Mouse (Mus musculus): ENCODE data around the gene Egr4. TPM values are rescaled to one million over a fixed set of nuclear protein-coding genes. Genes with fewer than 3 reads are reported as not detected.
A peak's percentile ranks its signal among the peaks of the same experiment; 100 is the strongest.

Egr4 gene
- polyA plus RNA-seq, 1 experiment: 47.9 TPM

DNA sequence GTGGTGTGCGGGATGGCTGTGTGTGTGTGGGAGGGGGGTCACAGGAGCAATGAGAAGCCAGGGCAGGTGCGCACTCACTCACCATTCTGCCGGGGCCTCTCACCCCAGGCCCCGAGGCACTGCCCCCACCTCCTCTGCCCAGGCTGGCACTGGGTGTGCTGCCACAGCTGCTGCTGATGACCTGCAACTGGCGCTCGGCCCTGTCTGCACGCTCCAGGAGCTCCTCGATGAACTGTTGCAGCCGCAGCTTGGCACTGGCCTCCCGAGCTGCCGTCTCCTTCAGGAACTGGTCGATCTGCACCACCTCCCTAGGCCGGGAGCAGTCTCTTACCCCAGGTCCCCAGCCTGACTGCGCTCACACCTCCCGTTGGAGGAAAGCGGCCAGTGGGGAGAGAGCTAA is 32.7 kb downstream of the Egr4 start:
- no peak overlapping the region for H3K27ac ChIP-seq (ENCODE audit: insufficient read depth, low read length)
- no peak overlapping the region for H3K4me3 ChIP-seq (ENCODE audit: insufficient read depth, low read length)
- TF ChIP-seq POLR2A (IDR thresholded peaks at IDR 0.05; ENCODE audit: extremely low read depth, insufficient read depth, low read length) (no peak), CTCF (IDR thresholded peaks at IDR 0.05; ENCODE audit: extremely low read depth, insufficient read depth, low read length) (no peak)
- H3K4me1 ChIP-seq (ENCODE audit: control insufficient read depth, insufficient read depth, low read length): peaks cover 7% of the 10 kb centered on the region

- TF ChIP-seq POLR2A (IDR thresholded peaks at IDR 0.05; ENCODE audit: extremely low read depth, insufficient read depth, low read length) (no peak), CTCF (IDR thresholded peaks at IDR 0.05; ENCODE audit: extremely low read depth, insufficient read depth, low read length) (no peak)
- peaks cover 7% of the 10 kb centered on the region for H3K4me1 ChIP-seq (ENCODE audit: control insufficient read depth, insufficient read depth, low read length)
- no peak overlapping the region for H3K27ac ChIP-seq (ENCODE audit: insufficient read depth, low read length)
- no peak overlapping the region for H3K4me3 ChIP-seq (ENCODE audit: insufficient read depth, low read length)
Observed at GRCm38 (mm10) chr6:85479979-85480378, 33.4 kb downstream of the Egr4 start.

GRCm38 (mm10) chr6:85478416-85478815 is 35.0 kb downstream of the Egr4 start:
- no peak overlapping the region for H3K4me3 ChIP-seq (ENCODE audit: insufficient read depth, low read length)
- H3K27ac ChIP-seq (ENCODE audit: insufficient read depth, low read length): no peak overlapping the region
- TF ChIP-seq CTCF (IDR thresholded peaks at IDR 0.05; ENCODE audit: extremely low read depth, insufficient read depth, low read length): no peak
- TF ChIP-seq POLR2A (IDR thresholded peaks at IDR 0.05; ENCODE audit: extremely low read depth, insufficient read depth, low read length): no peak
- peaks cover 9% of the 10 kb centered on the region for H3K4me1 ChIP-seq (ENCODE audit: control insufficient read depth, insufficient read depth, low read length)

GRCm38 (mm10) chr6:85477366-85477917 is 35.9 kb downstream of the Egr4 start:
- Histone ChIP-seq H3K27ac (ENCODE audit: insufficient read depth, low read length) (no peak overlapping the region), H3K4me3 (ENCODE audit: insufficient read depth, low read length) (no peak overlapping the region), H3K4me1 (ENCODE audit: control insufficient read depth, insufficient read depth, low read length) (peaks cover 6% of the 10 kb centered on the region; the same call in 1 of the 2 replicates)
- TF ChIP-seq POLR2A (IDR thresholded peaks at IDR 0.05; ENCODE audit: extremely low read depth, insufficient read depth, low read length) (no peak), CTCF (IDR thresholded peaks at IDR 0.05; ENCODE audit: extremely low read depth, insufficient read depth, low read length) (peak; percentile 51)

GRCm38 (mm10) chr6:85475581-85475980 is 37.8 kb downstream of the Egr4 start:
- H3K4me3 ChIP-seq (ENCODE audit: insufficient read depth, low read length): no peak overlapping the region
- H3K4me1 ChIP-seq (ENCODE audit: control insufficient read depth, insufficient read depth, low read length): peaks cover 2% of the 10 kb centered on the region; the same call in 1 of the 2 replicates
- no peak for TF ChIP-seq POLR2A (IDR thresholded peaks at IDR 0.05; ENCODE audit: extremely low read depth, insufficient read depth, low read length)
- no peak for TF ChIP-seq CTCF (IDR thresholded peaks at IDR 0.05; ENCODE audit: extremely low read depth, insufficient read depth, low read length)
- H3K27ac ChIP-seq (ENCODE audit: insufficient read depth, low read length): no peak overlapping the region

GRCm38 (mm10) chr6:85472542-85472941 is 40.8 kb downstream of the Egr4 start:
- Histone ChIP-seq H3K4me1 (ENCODE audit: control insufficient read depth, insufficient read depth, low read length) (peaks cover 2% of the 10 kb centered on the region; the same call in 1 of the 2 replicates), H3K27ac (ENCODE audit: insufficient read depth, low read length) (no peak overlapping the region), H3K4me3 (ENCODE audit: insufficient read depth, low read length) (no peak overlapping the region)
- TF ChIP-seq CTCF (IDR thresholded peaks at IDR 0.05; ENCODE audit: extremely low read depth, insufficient read depth, low read length): no peak
- no peak for TF ChIP-seq POLR2A (IDR thresholded peaks at IDR 0.05; ENCODE audit: extremely low read depth, insufficient read depth, low read length)

GRCm38 (mm10) chr6:85471962-85472361 is 41.4 kb downstream of the Egr4 start:
- H3K27ac ChIP-seq (ENCODE audit: insufficient read depth, low read length): no peak overlapping the region

GRCm38 (mm10) chr6:85469660-85470430 is 43.5 kb downstream of the Egr4 start:
- no peak for TF ChIP-seq CTCF (IDR thresholded peaks at IDR 0.05; ENCODE audit: extremely low read depth, insufficient read depth, low read length)
- TF ChIP-seq POLR2A (IDR thresholded peaks at IDR 0.05; ENCODE audit: extremely low read depth, insufficient read depth, low read length): no peak
- Histone ChIP-seq H3K27ac (ENCODE audit: insufficient read depth, low read length) (no peak overlapping the region), H3K4me3 (ENCODE audit: insufficient read depth, low read length) (no peak overlapping the region), H3K4me1 (ENCODE audit: control insufficient read depth, insufficient read depth, low read length) (peaks cover 2% of the 10 kb centered on the region; the same call in 1 of the 2 replicates)

More at GRCm38 (mm10) chr6:85471962-85472361, 41.4 kb downstream of the Egr4 start:
- no peak for TF ChIP-seq POLR2A (IDR thresholded peaks at IDR 0.05; ENCODE audit: extremely low read depth, insufficient read depth, low read length)
- TF ChIP-seq CTCF (IDR thresholded peaks at IDR 0.05; ENCODE audit: extremely low read depth, insufficient read depth, low read length): no peak
- Histone ChIP-seq H3K4me1 (ENCODE audit: control insufficient read depth, insufficient read depth, low read length) (peaks cover 2% of the 10 kb centered on the region; the same call in 1 of the 2 replicates), H3K4me3 (ENCODE audit: insufficient read depth, low read length) (no peak overlapping the region)

DNA sequence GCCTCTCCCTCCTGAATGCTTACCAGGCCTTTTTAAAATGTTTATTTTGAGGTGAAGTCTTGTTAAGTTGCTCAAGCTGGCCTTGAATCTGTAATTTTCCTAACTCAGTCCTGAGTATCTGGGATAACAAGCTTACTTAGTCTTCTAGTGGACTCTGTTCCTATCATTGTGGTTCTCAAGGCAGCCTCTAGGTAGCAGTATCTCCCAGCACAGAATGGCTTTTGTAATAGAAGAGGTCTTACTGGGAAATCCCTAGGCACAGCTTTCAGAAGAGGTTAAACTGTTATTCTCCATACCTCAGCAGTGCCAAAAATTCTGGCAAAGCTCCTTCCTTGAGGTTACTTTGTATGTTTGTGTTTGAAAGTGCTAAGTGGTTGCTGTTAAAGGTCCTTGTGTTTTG is 48.0 kb downstream of the Egr4 start:
- no peaks in the 10 kb centered on the region for H3K4me1 ChIP-seq (ENCODE audit: control insufficient read depth, insufficient read depth, low read length)
- no peak overlapping the region for H3K27ac ChIP-seq (ENCODE audit: insufficient read depth, low read length)
- H3K4me3 ChIP-seq (ENCODE audit: insufficient read depth, low read length): no peak overlapping the region
- TF ChIP-seq CTCF (IDR thresholded peaks at IDR 0.05; ENCODE audit: extremely low read depth, insufficient read depth, low read length) (peak; percentile 36; the same call in 1 of the 2 replicates), POLR2A (IDR thresholded peaks at IDR 0.05; ENCODE audit: extremely low read depth, insufficient read depth, low read length) (no peak)

Other genes with a start within 250 kb of the Egr4 start
- 163 and 164 TPM in 2 replicates for gene Sfxn5, start 180.2 kb downstream of the Egr4 start, polyA plus RNA-seq (2012; rRNA removed)
- gene Rab11fip5, start 139.0 kb downstream of the Egr4 start, polyA plus RNA-seq (2012; rRNA removed): 46.6 and 48.5 TPM in 2 replicates
- gene Noto, start 89.7 kb downstream of the Egr4 start, polyA plus RNA-seq (2012; rRNA removed): not detected in 2 replicates
- 66.9 and 79.9 TPM in 2 replicates for gene Smyd5, start 81.6 kb downstream of the Egr4 start, polyA plus RNA-seq (2012; rRNA removed)
- 181 and 187 TPM in 2 replicates for gene Cct7, start 62.1 kb downstream of the Egr4 start, polyA plus RNA-seq (2012; rRNA removed)
- gene Pradc1, start 61.6 kb downstream of the Egr4 start, polyA plus RNA-seq (2012; rRNA removed): 44.0 and 47.4 TPM in 2 replicates
- 57.6 and 61.5 TPM in 2 replicates for gene Fbxo41, start 10.6 kb downstream of the Egr4 start, polyA plus RNA-seq (2012; rRNA removed)
- gene Alms1, start 73.9 kb upstream of the Egr4 start, polyA plus RNA-seq (2012; rRNA removed): 4.2 and 4.4 TPM in 2 replicates
- 0.84 and 1.6 TPM in 2 replicates for gene Nat8f7, start 199.6 kb upstream of the Egr4 start, polyA plus RNA-seq (2012; rRNA removed)

Measured in cortical plate, adult 2 months (tissue).